Mouse (Mus musculus) T-cell, adult 2 months (primary cell): Measurements from ENCODE around the gene Ifnl2.
A peak's percentile ranks its signal among the peaks of the same experiment; 100 is the strongest.

ENCODE experiments used
- DNase-seq: peaks from one replicate; pipeline ENCODE4 v3.0.0; 2022; ENCODE audit warnings: low spot score

Gene Ifnl2

DNA sequence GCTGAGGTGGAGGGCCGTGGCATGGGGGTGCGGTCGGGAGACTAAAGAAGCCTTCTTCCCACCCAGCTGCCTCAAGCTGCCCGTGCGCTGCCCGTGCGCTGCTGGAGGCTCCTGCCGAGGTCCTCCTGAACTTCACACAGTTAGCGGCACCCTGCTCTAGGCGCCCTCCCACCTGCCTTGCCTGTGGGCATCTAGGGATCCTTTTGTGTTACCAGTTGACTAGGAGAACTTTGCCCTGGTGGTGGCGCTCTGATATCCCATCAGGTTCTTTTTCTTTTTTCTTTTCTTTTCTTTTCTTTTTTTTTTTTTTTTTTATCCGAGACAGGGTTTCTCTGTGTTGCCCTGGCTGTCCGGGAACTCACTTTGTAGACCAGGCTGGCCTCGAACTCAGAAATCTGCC lies 19.4 kb downstream of the Ifnl2 start:
- DNase-seq: peak; percentile 2

GRCm38 (mm10) chr7:28490410-28490809 lies 19.8 kb downstream of the Ifnl2 start:
- DNase-seq: peak; percentile 41

- DNase-seq: no peak
Measured at GRCm38 (mm10) chr7:28488030-28488491, 22.2 kb downstream of the Ifnl2 start.

- no peak for DNase-seq
Measured at GRCm38 (mm10) chr7:28484192-28484591, 26.1 kb downstream of the Ifnl2 start.

GRCm38 (mm10) chr7:28482854-28483253 lies 27.4 kb downstream of the Ifnl2 start:
- no peak for DNase-seq

GRCm38 (mm10) chr7:28478854-28479253 lies 31.4 kb downstream of the Ifnl2 start:
- DNase-seq: no peak

DNA sequence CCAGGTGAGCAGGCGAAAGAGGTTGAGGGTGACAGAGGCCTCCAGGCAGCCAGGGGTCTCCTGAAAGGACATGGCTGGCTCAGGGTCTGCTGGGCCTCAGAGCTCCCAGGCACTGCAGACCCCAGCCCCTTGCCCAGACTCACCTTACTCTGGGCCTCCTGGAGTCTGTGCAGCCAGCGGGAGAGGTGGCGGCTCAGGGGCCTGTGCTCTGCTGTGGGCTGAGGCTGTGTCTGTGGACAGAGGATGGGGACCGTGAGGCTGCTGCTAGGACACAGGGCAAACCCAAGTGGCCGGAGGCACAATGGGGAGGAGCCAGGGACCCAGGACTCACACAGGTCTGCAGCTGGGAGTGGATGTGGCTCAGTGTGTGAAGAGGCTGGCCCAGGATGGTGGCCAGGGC lies 32.9 kb downstream of the Ifnl2 start:
- DNase-seq: no peak

GRCm38 (mm10) chr7:28476191-28476590 lies 34.1 kb downstream of the Ifnl2 start:
- DNase-seq: no peak

- DNase-seq: no peak
Measured at GRCm38 (mm10) chr7:28467213-28467751, 43.0 kb downstream of the Ifnl2 start.

DNA sequence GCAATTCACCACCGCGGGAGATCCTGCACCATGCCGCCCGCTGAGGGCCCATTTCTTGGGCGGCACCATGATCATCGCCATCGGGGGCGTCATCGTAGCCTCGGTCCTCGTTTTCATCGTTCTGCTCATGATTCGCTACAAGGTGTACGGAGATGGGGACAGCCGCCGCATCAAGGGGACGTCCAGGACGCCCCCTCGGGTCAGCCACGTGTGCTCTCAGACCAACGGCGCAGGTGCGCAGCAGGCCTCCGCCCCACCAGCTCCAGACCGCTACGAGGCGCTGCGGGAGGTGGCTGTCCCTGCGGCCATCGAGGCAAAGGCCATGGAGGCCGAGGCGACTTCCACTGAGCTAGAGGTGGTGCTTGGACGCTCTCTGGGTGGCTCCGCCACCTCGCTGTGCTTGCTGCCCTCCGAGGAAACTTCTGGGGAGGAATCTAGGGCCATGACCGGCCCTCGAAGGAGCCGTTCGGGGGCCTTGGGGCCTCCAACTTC lies 43.5 kb downstream of the Ifnl2 start:
- no peak for DNase-seq

DNA sequence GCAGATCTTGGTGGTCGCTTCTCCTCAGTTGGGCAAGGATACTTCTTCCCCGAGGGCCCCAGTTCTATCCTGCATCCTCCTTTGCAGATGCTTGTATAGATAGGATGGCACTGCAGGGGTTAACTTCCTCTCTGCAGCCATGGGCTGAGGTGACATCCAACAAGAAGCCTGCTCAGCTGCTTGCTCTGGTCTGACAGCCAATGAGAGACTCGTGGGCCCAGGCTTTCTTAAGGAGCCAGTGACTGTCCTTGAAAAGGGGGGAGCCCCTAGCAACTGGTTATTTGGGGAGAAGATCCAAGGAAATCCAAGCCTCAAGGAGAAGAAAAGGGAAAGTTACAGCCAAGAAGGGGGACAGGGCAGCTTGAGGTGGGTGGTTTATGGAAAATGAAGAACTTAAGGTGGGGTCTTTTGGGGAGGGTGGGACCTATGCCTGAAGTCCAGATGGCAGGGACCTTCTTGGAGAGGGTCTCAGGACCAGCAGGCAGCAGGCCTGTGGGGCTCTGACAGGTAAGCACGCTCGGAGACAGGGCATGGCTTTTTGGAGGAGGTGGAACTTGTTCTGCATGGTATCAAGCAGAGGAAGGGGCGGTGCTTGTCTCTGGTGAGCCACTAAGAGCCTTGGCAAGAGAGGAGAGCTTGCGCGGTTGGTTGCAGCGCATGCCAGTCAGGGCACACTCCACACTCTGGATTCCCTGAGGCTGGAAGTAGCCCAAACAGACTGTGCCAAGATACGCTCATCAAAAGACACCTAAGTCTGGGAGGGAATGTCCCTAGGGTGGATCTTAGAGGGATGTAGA lies 45.6 kb downstream of the Ifnl2 start:
- DNase-seq: no peak

DNA sequence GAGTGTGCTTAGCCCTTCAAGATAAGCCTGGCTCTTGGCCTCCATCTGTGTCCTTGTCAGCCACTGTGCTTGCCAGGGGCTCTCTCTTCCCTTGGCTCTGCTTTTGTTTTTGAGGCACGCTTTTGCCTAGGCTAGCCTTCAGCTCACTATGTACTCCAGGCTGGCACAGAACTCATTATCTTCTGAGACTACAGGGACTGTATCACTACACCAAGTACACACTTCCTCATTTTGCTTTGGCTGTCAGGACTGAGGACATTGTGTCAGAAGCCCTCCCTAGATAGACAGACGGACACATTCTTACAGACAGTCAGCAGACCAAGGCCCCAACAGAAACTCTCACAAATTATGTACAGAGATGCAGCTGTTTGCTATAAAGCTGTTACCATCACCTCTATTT lies 47.5 kb downstream of the Ifnl2 start:
- DNase-seq: no peak

DNA sequence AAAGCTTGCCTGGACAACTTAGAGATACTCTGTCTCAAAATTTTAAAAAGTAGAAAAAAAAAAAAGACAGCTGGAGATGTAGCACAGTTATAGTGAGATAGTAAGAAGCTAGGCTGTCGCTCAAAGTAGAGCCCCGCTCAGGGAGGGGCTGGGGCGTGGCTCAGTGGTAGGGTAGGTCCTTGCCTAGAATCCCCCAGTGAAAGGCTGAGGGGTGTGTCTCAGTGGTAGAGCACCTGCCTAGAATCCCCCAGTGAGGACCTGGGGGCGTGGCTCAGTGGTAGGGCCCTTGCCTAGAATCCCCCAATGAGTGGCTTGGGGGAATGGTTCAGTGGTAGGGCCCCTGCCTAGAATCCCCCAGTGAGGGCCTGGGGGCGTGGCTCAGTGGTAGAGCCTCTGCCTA lies 49.9 kb downstream of the Ifnl2 start:
- no peak for DNase-seq
